Mouse (Mus musculus) kidney, adult 2 months (tissue): ENCODE data around the gene Smg6.

ENCODE experiments used
- CTCF ChIP-seq: fragments of 200-500 bp; conservative IDR thresholded peaks from 2 replicates; pipeline ENCODE4 v1.5.1; 2011; ENCODE audit warnings: low read depth, mild to moderate bottlenecking, control low read depth, low read length, moderate library complexity, mixed read lengths; ENCODE audit not compliant: insufficient read depth, insufficient read length
- POLR2A ChIP-seq: fragments of 200-500 bp; IDR thresholded peaks from one replicate; pipeline ENCODE4 v1.6.1; 2011; ENCODE audit warnings: low read depth, low read length, control low read depth

GRCm38 (mm10) chr11:75200935-75201334, 275.3 kb downstream of the Smg6 start:
- no peak for TF ChIP-seq CTCF
- TF ChIP-seq POLR2A = no peak
